ENCODE assay signal across 12 mouse cellular contexts in genomic region chr7:24906551-24906950, GRCm38 (mm10). TPM values are rescaled to one million over a fixed set of nuclear protein-coding genes. Genes with fewer than 3 reads are reported as not detected.
DNase-seq lines count a peak whose midpoint lies in the region; ATAC-seq and TF ChIP-seq lines count a peak whose summit lies in the region.
"Had no signal": no experiment of that assay in that cellular context is flagged by ENCODE, and none has a peak within 500 bp of the region (broad histone marks: within the 10 kb centered on the region; RNA-seq: fewer than 3 reads in every experiment).

No protein-coding gene starts in this region.

- ATAC-seq in heart, embryonic 12.5 days (ENCODE audit: insufficient number of reproducible peaks, low FRiP score), result no peak
- no peak for ATAC-seq in midbrain, embryonic 12.5 days (ENCODE audit: low FRiP score, low read depth)
- no peak for ATAC-seq in intestine, postnatal 0 days
- no peak for ATAC-seq in stomach, postnatal 0 days (ENCODE audit: low FRiP score, low TSS enrichment)
- ATAC-seq: hindbrain, postnatal 0 days had no signal

- H3K9ac ChIP-seq in heart, embryonic 12.5 days, result peak overlapping the region; percentile 43; the same call in 1 of the 2 replicates
- H3K9ac ChIP-seq in midbrain, embryonic 12.5 days (replicated peaks), result peak overlapping the region; percentile 31; the same call in 1 of the 2 replicates
- no peak overlapping the region for H3K9ac ChIP-seq in intestine, postnatal 0 days (ENCODE audit: low read depth, low read length)
- no peak overlapping the region for H3K9ac ChIP-seq in stomach, postnatal 0 days (ENCODE audit: low read length)

- WGBS in heart, embryonic 12.5 days, result 18% methylated on average over 6 of the region's 6 CpGs
- 57% methylated on average over 6 of the region's 6 CpGs for WGBS in midbrain, embryonic 12.5 days
- 45% methylated on average over 6 of the region's 6 CpGs for WGBS in midbrain, embryonic 10.5 days
- WGBS in intestine, postnatal 0 days, result 25% methylated on average over 6 of the region's 6 CpGs
- 20% methylated on average over 6 of the region's 6 CpGs for WGBS in stomach, postnatal 0 days

- peak overlapping the region; percentile 20 for H3K4me2 ChIP-seq in heart, embryonic 12.5 days
- H3K4me2 ChIP-seq in midbrain, embryonic 12.5 days (replicated peaks), result no peak overlapping the region
- H3K4me2 ChIP-seq in intestine, postnatal 0 days (replicated peaks; ENCODE audit: low read depth), result 0 out of 2 replicates have a peak overlapping the region, but pooled peaks have one; percentile 9
- no peak overlapping the region for H3K4me2 ChIP-seq in stomach, postnatal 0 days (replicated peaks; ENCODE audit: low read depth)

- no peak overlapping the region for H3K4me3 ChIP-seq in heart, embryonic 12.5 days
- no peak overlapping the region for H3K4me3 ChIP-seq in midbrain, embryonic 12.5 days
- H3K4me3 ChIP-seq in midbrain, embryonic 10.5 days, result no peak overlapping the region
- H3K4me3 ChIP-seq in intestine, postnatal 0 days (ENCODE audit: low read depth, low read length), result no peak overlapping the region
- no peak overlapping the region for H3K4me3 ChIP-seq in stomach, postnatal 0 days (ENCODE audit: low read depth, low read length)

- no peak for TF ChIP-seq EP300 in stomach, postnatal 0 days (optimal IDR thresholded peaks at IDR 0.05)

- TF ChIP-seq CTCF in intestine, postnatal 0 days (IDR thresholded peaks at IDR 0.05; ENCODE audit: low read depth), result peak; percentile 25; the same call in 1 of the 2 replicates
- peak; percentile 26 for TF ChIP-seq CTCF in stomach, postnatal 0 days (IDR thresholded peaks at IDR 0.05; ENCODE audit: low read depth)

- no peak for DNase-seq in heart, adult 18-20 months
- no peak for DNase-seq in midbrain, embryonic 10.5 days (ENCODE audit: low spot score)
- DNase-seq in stomach, postnatal 0 days (ENCODE audit: low spot score), result peak; percentile 45
- DNase-seq in left cerebral cortex, adult 18-20 months (ENCODE audit: low spot score in 2 of 2), result no peak
- no peak for DNase-seq in adrenal gland, adult 2 months
- DNase-seq: right cerebral cortex, adult 18-20 months had no signal

- H3K27ac ChIP-seq in heart, embryonic 12.5 days (ENCODE audit: poor library complexity, severe bottlenecking), result no peak overlapping the region
- H3K27ac ChIP-seq in midbrain, embryonic 12.5 days (replicated peaks), result no peak overlapping the region
- H3K27ac ChIP-seq in midbrain, embryonic 10.5 days (replicated peaks), result no peak overlapping the region
- no peak overlapping the region for H3K27ac ChIP-seq in intestine, postnatal 0 days (ENCODE audit: low read depth, low read length)
- H3K27ac ChIP-seq in stomach, postnatal 0 days (replicated peaks), result no peak overlapping the region
- H3K27ac ChIP-seq: hindbrain, postnatal 0 days had no signal

- H3K9me3 ChIP-seq in heart, embryonic 12.5 days (replicated peaks), result no peaks in the 10 kb centered on the region
- H3K9me3 ChIP-seq in midbrain, embryonic 12.5 days, result no peaks in the 10 kb centered on the region
- no peaks in the 10 kb centered on the region for H3K9me3 ChIP-seq in midbrain, embryonic 10.5 days (replicated peaks)
- no peaks in the 10 kb centered on the region for H3K9me3 ChIP-seq in intestine, postnatal 0 days (ENCODE audit: control insufficient read depth)
- H3K9me3 ChIP-seq in stomach, postnatal 0 days (ENCODE audit: control insufficient read depth, low read length), result no peaks in the 10 kb centered on the region

- peaks cover 42% of the 10 kb centered on the region for H3K4me1 ChIP-seq in heart, embryonic 12.5 days (replicated peaks)
- H3K4me1 ChIP-seq in midbrain, embryonic 12.5 days, result peaks cover 27% of the 10 kb centered on the region
- H3K4me1 ChIP-seq in midbrain, embryonic 10.5 days, result peaks cover 46% of the 10 kb centered on the region
- H3K4me1 ChIP-seq in intestine, postnatal 0 days (replicated peaks; ENCODE audit: control insufficient read depth, insufficient read depth, low read length), result no peaks in the 10 kb centered on the region
- no peaks in the 10 kb centered on the region; the same call in 1 of the 2 replicates for H3K4me1 ChIP-seq in stomach, postnatal 0 days (replicated peaks; ENCODE audit: control insufficient read depth, insufficient read depth)

- H3K36me3 ChIP-seq in heart, embryonic 12.5 days, result peaks cover 29% of the 10 kb centered on the region
- H3K36me3 ChIP-seq in midbrain, embryonic 12.5 days, result 0 out of 2 replicates have a peak, but pooled peaks cover 16% of the 10 kb centered on the region
- peaks cover 30% of the 10 kb centered on the region for H3K36me3 ChIP-seq in midbrain, embryonic 10.5 days
- H3K36me3 ChIP-seq in intestine, postnatal 0 days (ENCODE audit: control insufficient read depth, insufficient read depth), result peaks cover 23% of the 10 kb centered on the region
- peaks cover 12% of the 10 kb centered on the region; the same call in 1 of the 2 replicates for H3K36me3 ChIP-seq in stomach, postnatal 0 days (ENCODE audit: control insufficient read depth, insufficient read depth, low read length)

- H3K27me3 ChIP-seq in heart, embryonic 12.5 days (replicated peaks), result no peaks in the 10 kb centered on the region
- H3K27me3 ChIP-seq in midbrain, embryonic 12.5 days, result no peaks in the 10 kb centered on the region
- H3K27me3 ChIP-seq in midbrain, embryonic 10.5 days (ENCODE audit: low read depth, poor library complexity, severe bottlenecking), result no peaks in the 10 kb centered on the region
- no peaks in the 10 kb centered on the region for H3K27me3 ChIP-seq in intestine, postnatal 0 days (replicated peaks; ENCODE audit: control insufficient read depth, insufficient read depth, low read length)
- no peaks in the 10 kb centered on the region for H3K27me3 ChIP-seq in stomach, postnatal 0 days (ENCODE audit: control insufficient read depth, insufficient read depth, low read length)

RNA-seq across cellular contexts. Expression of gene Arhgef1, which starts 3.8 kb away (rescaled TPM):
- 82.7 and 83.0 TPM in 2 replicates for polyA plus RNA-seq in heart, embryonic 12.5 days (2016; fragmentation: Nextera tagmentation; extraction: Ambion mirVana)
- total RNA-seq in heart, adult 18-20 months (2021), result 10 to 100 TPM; 31.5 to 47.6 TPM
- 78.6 and 79.4 TPM in 2 replicates for polyA plus RNA-seq in midbrain, embryonic 12.5 days (2016; fragmentation: Nextera tagmentation; extraction: Ambion mirVana)
- 60.4 and 62.5 TPM in 2 replicates for polyA plus RNA-seq in midbrain, embryonic 10.5 days (2016; fragmentation: Nextera tagmentation; extraction: Ambion mirVana)
- 32.6 and 35.9 TPM in 2 replicates for polyA plus RNA-seq in intestine, postnatal 0 days (2015; fragmentation: Nextera tagmentation; extraction: Ambion mirVana)
- polyA plus RNA-seq in stomach, postnatal 0 days (2015; fragmentation: Nextera tagmentation; extraction: Ambion mirVana), result 45.2 and 49.9 TPM in 2 replicates
- total RNA-seq in left cerebral cortex, adult 18-20 months (2021), result 10 to 100 TPM; 57.1 to 74.1 TPM
- 10 to 100 TPM; 71.4 to 79.3 TPM for total RNA-seq in adrenal gland, adult 2 months (2021)
- polyA plus RNA-seq in adrenal gland, adult 2 months (2012; rRNA removed), result 195 and 229 TPM in 2 replicates

RNA-seq across cellular contexts. Expression of gene Cd79a, which starts 9.4 kb away (rescaled TPM):
- polyA plus RNA-seq in heart, embryonic 12.5 days (2016; fragmentation: Nextera tagmentation; extraction: Ambion mirVana), result 0.15 TPM in 1 of 2 replicates, not detected in the other
- 10 to 100 TPM in 1 of 2 experiments, 1 to 10 TPM in 1; 1.3 to 12.7 TPM for total RNA-seq in heart, adult 18-20 months (2021)
- 0.31 and 0.36 TPM in 2 replicates for polyA plus RNA-seq in midbrain, embryonic 12.5 days (2016; fragmentation: Nextera tagmentation; extraction: Ambion mirVana)
- 0.15 and 0.23 TPM in 2 replicates for polyA plus RNA-seq in midbrain, embryonic 10.5 days (2016; fragmentation: Nextera tagmentation; extraction: Ambion mirVana)
- polyA plus RNA-seq in intestine, postnatal 0 days (2015; fragmentation: Nextera tagmentation; extraction: Ambion mirVana), result 0.23 and 0.26 TPM in 2 replicates
- polyA plus RNA-seq in stomach, postnatal 0 days (2015; fragmentation: Nextera tagmentation; extraction: Ambion mirVana), result 0.25 and 0.44 TPM in 2 replicates
- total RNA-seq in left cerebral cortex, adult 18-20 months (2021), result under 1 TPM; 0.30 to 0.77 TPM
- under 1 TPM; 0.46 to 0.86 TPM for total RNA-seq in adrenal gland, adult 2 months (2021)
- polyA plus RNA-seq in adrenal gland, adult 2 months (2012; rRNA removed), result 2.2 and 3.1 TPM in 2 replicates

RNA-seq across cellular contexts. Expression of gene Rps19, which starts 22.4 kb away (rescaled TPM):
- polyA plus RNA-seq in heart, embryonic 12.5 days (2016; fragmentation: Nextera tagmentation; extraction: Ambion mirVana), result 1,145 and 1,216 TPM in 2 replicates
- 100 to 1,000 TPM; 548 to 623 TPM for total RNA-seq in heart, adult 18-20 months (2021)
- polyA plus RNA-seq in midbrain, embryonic 12.5 days (2016; fragmentation: Nextera tagmentation; extraction: Ambion mirVana), result 1,467 and 1,476 TPM in 2 replicates
- 1,942 and 2,205 TPM in 2 replicates for polyA plus RNA-seq in midbrain, embryonic 10.5 days (2016; fragmentation: Nextera tagmentation; extraction: Ambion mirVana)
- polyA plus RNA-seq in intestine, postnatal 0 days (2015; fragmentation: Nextera tagmentation; extraction: Ambion mirVana), result 1,134 and 1,200 TPM in 2 replicates
- 2,060 and 2,085 TPM in 2 replicates for polyA plus RNA-seq in stomach, postnatal 0 days (2015; fragmentation: Nextera tagmentation; extraction: Ambion mirVana)
- total RNA-seq in left cerebral cortex, adult 18-20 months (2021), result 100 to 1,000 TPM; 511 to 584 TPM
- total RNA-seq in adrenal gland, adult 2 months (2021), result 1,000 to 10,000 TPM in 1 of 2 experiments, 100 to 1,000 TPM in 1; 601 to 1,035 TPM
- 230 TPM in 2 replicates for polyA plus RNA-seq in adrenal gland, adult 2 months (2012; rRNA removed)

RNA-seq across cellular contexts. Expression of gene Dmrtc2, which starts 36.7 kb away (rescaled TPM):
- polyA plus RNA-seq in heart, embryonic 12.5 days (2016; fragmentation: Nextera tagmentation; extraction: Ambion mirVana), result not detected in 2 replicates
- not detected for total RNA-seq in heart, adult 18-20 months (2021)
- not detected in 2 replicates for polyA plus RNA-seq in midbrain, embryonic 12.5 days (2016; fragmentation: Nextera tagmentation; extraction: Ambion mirVana)
- polyA plus RNA-seq in midbrain, embryonic 10.5 days (2016; fragmentation: Nextera tagmentation; extraction: Ambion mirVana), result 0.14 TPM in 1 of 2 replicates, not detected in the other
- polyA plus RNA-seq in intestine, postnatal 0 days (2015; fragmentation: Nextera tagmentation; extraction: Ambion mirVana), result not detected in 2 replicates
- polyA plus RNA-seq in stomach, postnatal 0 days (2015; fragmentation: Nextera tagmentation; extraction: Ambion mirVana), result not detected in 2 replicates
- not detected for total RNA-seq in left cerebral cortex, adult 18-20 months (2021)
- not detected for total RNA-seq in adrenal gland, adult 2 months (2021)
- not detected in 2 replicates for polyA plus RNA-seq in adrenal gland, adult 2 months (2012; rRNA removed)
- total RNA-seq: hindbrain, postnatal 0 days; liver, adult 2 months had no signal
- polyA plus RNA-seq: liver, adult 2 months; urinary bladder, adult 2 months had no signal

RNA-seq across cellular contexts. Expression of gene Lypd4, which starts 36.8 kb away (rescaled TPM):
- not detected in 2 replicates for polyA plus RNA-seq in heart, embryonic 12.5 days (2016; fragmentation: Nextera tagmentation; extraction: Ambion mirVana)
- total RNA-seq in heart, adult 18-20 months (2021), result not detected
- not detected in 2 replicates for polyA plus RNA-seq in midbrain, embryonic 12.5 days (2016; fragmentation: Nextera tagmentation; extraction: Ambion mirVana)
- not detected in 2 replicates for polyA plus RNA-seq in midbrain, embryonic 10.5 days (2016; fragmentation: Nextera tagmentation; extraction: Ambion mirVana)
- not detected in 2 replicates for polyA plus RNA-seq in intestine, postnatal 0 days (2015; fragmentation: Nextera tagmentation; extraction: Ambion mirVana)
- not detected in 2 replicates for polyA plus RNA-seq in stomach, postnatal 0 days (2015; fragmentation: Nextera tagmentation; extraction: Ambion mirVana)
- total RNA-seq in left cerebral cortex, adult 18-20 months (2021), result not detected
- total RNA-seq in adrenal gland, adult 2 months (2021), result not detected
- not detected in 2 replicates for polyA plus RNA-seq in adrenal gland, adult 2 months (2012; rRNA removed)
- total RNA-seq: hindbrain, postnatal 0 days; liver, adult 2 months had no signal
- polyA plus RNA-seq: hindbrain, postnatal 0 days; liver, adult 2 months; urinary bladder, adult 2 months had no signal

Comparison
In these comparisons a context has a peak if more than half of its experiments do, and no peak if none do; other contexts are left out.
1. H3K4me2 ChIP-seq: peak in heart, embryonic 12.5 days (single experiment) and intestine, postnatal 0 days (single experiment); none in midbrain, embryonic 12.5 days (single experiment) and stomach, postnatal 0 days (single experiment).
2. H3K9ac ChIP-seq: peak in heart, embryonic 12.5 days (single experiment) and midbrain, embryonic 12.5 days (single experiment); none in intestine, postnatal 0 days (single experiment) and stomach, postnatal 0 days (single experiment).